Mouse (Mus musculus) CH12.LX (cell line): ENCODE results near the gene Olfr1368.

Experiments
- BHLHE40 ChIP-seq: IDR thresholded peaks from 2 replicates; pipeline ENCODE4 v1.6.1; 2011; ENCODE audit warnings: mild to moderate bottlenecking, low read depth, low read length, improper control_type of control experiment
- EP300 ChIP-seq: IDR thresholded peaks from 2 replicates; pipeline ENCODE4 v1.6.1; 2011; ENCODE audit warnings: low read length, improper control_type of control experiment
- POLR2A ChIP-seq: IDR thresholded peaks from 2 replicates; pipeline ENCODE4 v1.6.1; 2011; ENCODE audit warnings: low read depth, mild to moderate bottlenecking, improper control_type of control experiment, low read length
- ZNF384 ChIP-seq: IDR thresholded peaks from 2 replicates; pipeline ENCODE4 v1.6.1; 2012; ENCODE audit warnings: low read depth, low read length, improper control_type of control experiment, inconsistent platforms

- TF ChIP-seq POLR2A = no peak
- TF ChIP-seq EP300 = no peak
- no peak for TF ChIP-seq ZNF384
- no peak; the same call in 1 of the 2 replicates for TF ChIP-seq BHLHE40
Observed at GRCm38 (mm10) chr13:21173072-21173471, 27.4 kb upstream of the Olfr1368 start.
